In the genomic region with DNA sequence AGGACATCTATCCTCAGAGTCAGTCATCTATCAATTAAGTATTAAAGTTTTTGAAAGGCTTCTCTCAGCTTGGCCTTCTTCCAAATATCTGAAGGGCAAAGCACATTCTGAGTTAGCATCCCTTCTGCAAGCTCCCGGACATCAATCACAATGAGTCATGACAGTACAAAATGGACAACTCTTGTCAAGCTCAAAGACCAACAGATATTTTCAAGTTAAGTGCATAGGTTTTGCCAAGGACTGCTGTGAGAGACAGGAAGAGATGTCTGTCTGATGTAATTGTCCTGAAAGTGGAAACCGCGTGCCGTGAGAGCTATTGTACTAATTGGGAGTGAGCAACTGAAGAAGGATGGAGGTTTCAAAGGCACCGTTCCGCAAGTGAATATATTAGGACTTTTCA, we compare ENCODE assay signal across 13 mouse cellular contexts.
"Had no signal": no experiment of that assay in that cellular context is flagged by ENCODE, and none has a peak within 500 bp of the region (broad histone marks: within the 10 kb centered on the region; RNA-seq: fewer than 3 reads in every experiment).

No protein-coding gene starts in this region.

- H3K9ac ChIP-seq: limb, embryonic 13.5 days; liver, embryonic 14.5 days; midbrain, embryonic 12.5 days; neural tube, embryonic 12.5 days had no signal

- H3K36me3 ChIP-seq: limb, embryonic 13.5 days; midbrain, embryonic 12.5 days; neural tube, embryonic 12.5 days had no signal

- H3K9me3 ChIP-seq: limb, embryonic 13.5 days; midbrain, embryonic 12.5 days; neural tube, embryonic 12.5 days had no signal

- H3K27me3 ChIP-seq: limb, embryonic 13.5 days; midbrain, embryonic 12.5 days; neural tube, embryonic 12.5 days had no signal

- H3K4me2 ChIP-seq: limb, embryonic 13.5 days; midbrain, embryonic 12.5 days; neural tube, embryonic 12.5 days had no signal

- H3K4me1 ChIP-seq: limb, embryonic 13.5 days; midbrain, embryonic 12.5 days had no signal

- H3K27ac ChIP-seq: kidney, postnatal 0 days; layer of hippocampus, adult 2 months; limb, embryonic 13.5 days; liver, embryonic 14.5 days; midbrain, embryonic 12.5 days; neural tube, embryonic 12.5 days had no signal

- DNase-seq: kidney, adult 9 months; kidney, postnatal 36 days; left cerebral cortex, postnatal 4 days; lung, adult 18-20 months; right cerebral cortex, postnatal 14 days; thymus, adult 2 months; thymus, postnatal 25 days had no signal

- H3K4me3 ChIP-seq: layer of hippocampus, adult 2 months; limb, embryonic 13.5 days; midbrain, embryonic 12.5 days; neural tube, embryonic 12.5 days had no signal
